Mouse (Mus musculus): ENCODE results near the gene Sae1.

Gene Sae1

GRCm38 (mm10) chr7:16387160-16388041, at the start of gene Sae1:
Gene Sae1, minus strand, starts transcription at chr7:16387806.
- DNase-seq, result peak; percentile 97

- DNase-seq, result no peak
Observed at GRCm38 (mm10) chr7:16435088-16435487, 47.5 kb upstream of the Sae1 start.

- no peak for DNase-seq
Observed at GRCm38 (mm10) chr7:16433352-16433971, 45.9 kb upstream of the Sae1 start.

- DNase-seq, result peak; percentile 94
Observed at GRCm38 (mm10) chr7:16426129-16426729, 38.6 kb upstream of the Sae1 start.

- DNase-seq, result no peak
Observed at GRCm38 (mm10) chr7:16425721-16426120, 38.1 kb upstream of the Sae1 start.

DNA sequence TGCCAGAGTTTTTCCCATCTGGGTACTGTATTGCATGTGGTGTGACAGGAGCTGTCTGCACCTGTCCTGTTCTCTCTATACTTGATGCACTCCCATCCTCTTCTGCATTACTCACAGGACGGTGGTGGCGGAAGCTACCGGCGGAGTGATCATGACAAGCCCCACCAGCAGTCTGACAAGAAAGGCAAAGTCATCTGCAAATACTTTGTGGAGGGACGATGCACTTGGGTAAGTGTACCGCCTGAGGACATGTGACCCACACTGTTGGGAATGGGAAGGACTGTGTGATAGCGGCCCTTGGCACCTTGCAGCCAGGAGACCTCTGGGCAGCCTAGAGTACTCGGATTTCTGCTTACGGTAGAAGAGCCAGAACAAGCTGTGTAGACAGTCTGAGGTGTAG, 36.1 kb upstream of the Sae1 start:
- no peak for DNase-seq

DNA sequence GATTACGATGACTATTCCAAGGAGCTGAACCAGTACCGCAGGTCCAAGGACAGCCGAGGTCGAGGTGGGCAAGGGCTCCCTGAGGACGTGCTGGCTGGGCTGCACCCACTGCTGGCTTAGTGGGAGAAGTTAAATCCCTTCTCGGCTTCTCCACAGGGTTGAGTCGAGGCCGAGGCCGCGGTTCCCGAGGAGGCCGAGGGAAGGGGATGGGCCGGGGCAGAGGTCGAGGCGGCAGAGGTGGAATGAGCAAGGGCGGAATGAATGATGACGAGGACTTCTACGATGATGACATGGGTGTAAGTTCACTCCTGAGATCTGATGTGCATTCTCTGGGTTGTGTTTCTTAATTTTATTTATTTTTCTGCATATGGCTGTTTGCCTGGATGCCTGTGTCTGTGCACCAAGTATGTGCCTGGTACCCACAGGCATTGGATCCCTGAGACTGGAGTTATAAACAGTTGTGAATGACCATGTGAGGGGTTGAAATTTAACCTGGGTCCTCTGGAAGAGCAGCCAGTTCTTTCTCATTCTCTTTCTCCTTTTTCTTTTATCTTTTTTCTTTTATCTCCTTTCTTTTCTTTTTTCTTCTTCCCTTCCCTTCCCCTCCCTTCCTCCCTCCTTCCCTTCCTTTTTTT, 34.7 kb upstream of the Sae1 start:
- DNase-seq, result no peak

- no peak for DNase-seq
Observed at GRCm38 (mm10) chr7:16420493-16421118, 33.0 kb upstream of the Sae1 start.

- DNase-seq, result no peak
Observed at GRCm38 (mm10) chr7:16418713-16419112, 31.1 kb upstream of the Sae1 start.

DNA sequence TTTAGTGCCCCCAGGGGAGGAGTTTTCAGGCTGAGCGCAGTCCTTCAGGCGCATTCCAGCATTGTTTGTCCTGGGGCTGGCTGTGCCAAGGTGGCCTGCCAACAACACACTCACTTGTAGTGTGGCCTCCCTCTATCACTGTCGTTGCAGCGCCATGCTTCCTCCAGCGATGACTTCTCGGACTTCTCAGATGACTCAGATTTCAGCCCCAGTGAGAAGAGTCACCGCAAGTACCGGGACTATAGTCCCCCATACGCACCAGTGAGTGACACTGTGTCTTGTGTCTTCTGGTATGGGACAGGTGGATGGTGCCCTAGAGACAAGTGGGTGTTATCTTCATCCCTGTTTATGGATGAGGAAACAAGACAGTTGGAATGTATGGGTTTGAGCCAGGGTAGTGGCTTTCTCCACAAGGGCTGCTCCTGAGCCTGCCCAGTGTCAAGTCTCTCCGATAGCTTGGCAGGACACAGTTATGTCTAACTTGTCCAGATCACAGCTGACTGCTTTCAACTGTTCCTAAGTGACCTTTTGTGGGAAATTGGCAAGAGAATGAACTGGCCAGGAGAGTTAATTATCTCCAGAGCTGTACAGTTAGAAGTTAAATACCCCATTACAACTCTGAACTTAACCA, 29.6 kb upstream of the Sae1 start:
- peak; percentile 55 for DNase-seq

DNA sequence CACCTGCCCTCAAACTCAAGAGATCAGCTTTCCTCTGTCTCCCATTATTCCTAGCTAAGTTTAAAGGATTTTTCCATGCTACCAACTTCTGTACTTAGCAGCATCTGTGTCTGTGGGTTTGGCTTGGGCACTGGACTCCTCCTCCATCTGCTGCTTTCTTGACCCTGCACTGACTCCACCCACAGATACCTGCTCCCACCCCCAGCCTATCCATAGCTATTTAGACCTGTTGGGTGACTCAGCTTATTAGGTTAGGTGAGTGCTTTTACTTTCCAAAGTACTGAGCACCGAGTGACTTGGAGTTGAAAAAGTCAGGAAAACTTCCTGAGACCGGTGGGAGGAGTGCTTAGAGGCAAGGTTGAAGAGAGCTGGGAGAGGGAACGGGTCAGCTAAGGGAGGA, 27.8 kb upstream of the Sae1 start:
- DNase-seq, result peak; percentile 39

- no peak for DNase-seq
Observed at GRCm38 (mm10) chr7:16412930-16413329, 25.3 kb upstream of the Sae1 start.

DNA sequence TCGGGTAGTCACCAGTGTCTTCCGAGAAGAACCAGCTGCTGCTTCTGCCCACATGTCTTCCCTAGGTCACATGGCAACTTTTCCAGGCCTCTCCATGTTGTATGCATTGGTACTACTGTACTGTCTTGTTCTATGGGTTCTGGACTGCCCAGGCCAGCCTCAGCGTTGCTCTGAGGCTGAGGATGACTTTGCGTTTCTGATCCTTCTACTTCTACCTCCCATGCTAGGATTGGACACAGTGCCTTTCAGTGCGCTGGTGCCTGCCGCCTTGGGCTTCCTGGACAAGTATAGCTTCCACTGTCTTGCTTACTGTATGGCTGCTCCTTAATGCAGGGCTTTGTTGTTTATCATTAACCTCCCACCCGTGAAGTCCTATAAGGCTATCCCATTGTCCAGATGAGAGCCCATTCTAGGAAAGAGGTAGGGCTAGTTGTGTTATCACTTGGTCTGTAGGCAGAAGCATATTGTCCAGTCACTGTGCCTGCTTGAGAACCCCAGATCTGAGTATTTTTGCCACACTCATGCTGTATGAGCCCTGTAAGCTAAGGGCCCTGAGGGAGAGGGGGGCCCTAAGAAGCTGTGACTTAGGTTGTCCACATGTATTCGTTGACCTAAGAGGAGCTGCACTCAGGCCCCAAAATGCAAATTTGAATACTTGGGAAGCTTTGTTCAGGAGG, 24.8 kb upstream of the Sae1 start:
- DNase-seq, result no peak

DNA sequence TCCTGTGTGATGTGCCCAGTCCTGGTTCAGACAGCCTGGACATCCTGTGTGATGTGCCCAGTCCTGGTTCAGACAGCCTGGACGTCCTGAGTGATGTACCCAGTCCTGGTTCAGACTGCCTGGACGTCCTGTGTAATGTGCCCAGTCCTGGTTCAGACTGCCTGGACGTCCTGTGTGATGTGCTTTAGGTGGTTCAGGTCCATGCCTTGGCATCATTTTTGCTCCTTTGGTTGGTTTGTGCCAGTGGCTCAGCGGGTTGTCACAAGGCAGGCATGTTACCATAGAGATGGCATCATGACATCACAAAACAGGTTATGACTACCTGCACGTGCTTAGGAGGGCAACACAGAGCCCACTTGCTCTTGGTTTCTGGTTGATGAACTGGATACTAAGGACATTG, 23.5 kb upstream of the Sae1 start:
- no peak for DNase-seq

- no peak for DNase-seq
Observed at GRCm38 (mm10) chr7:16406978-16407377, 19.4 kb upstream of the Sae1 start.

GRCm38 (mm10) chr7:16405516-16406351, 18.1 kb upstream of the Sae1 start:
- DNase-seq, result peak; percentile 77

DNA sequence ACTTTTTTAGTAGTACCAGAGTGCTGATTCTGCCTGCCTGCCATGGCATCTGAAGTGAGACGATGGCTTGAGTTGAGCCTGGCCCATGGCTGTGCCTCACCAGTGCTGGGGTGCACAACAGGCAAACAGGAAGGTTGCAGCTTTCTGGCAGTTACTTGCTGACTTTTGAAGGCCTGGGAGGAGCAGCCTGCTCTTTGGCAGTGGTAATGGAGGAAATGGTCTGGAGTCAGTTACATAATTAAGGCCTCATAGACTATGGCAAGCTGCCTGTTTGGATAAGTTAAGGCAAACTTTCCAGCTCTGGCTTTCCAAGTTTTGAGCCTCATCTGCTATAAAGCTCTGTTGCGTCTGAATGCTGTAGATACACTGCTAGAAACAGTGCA, 17.5 kb upstream of the Sae1 start:
- DNase-seq, result peak; percentile 63

DNA sequence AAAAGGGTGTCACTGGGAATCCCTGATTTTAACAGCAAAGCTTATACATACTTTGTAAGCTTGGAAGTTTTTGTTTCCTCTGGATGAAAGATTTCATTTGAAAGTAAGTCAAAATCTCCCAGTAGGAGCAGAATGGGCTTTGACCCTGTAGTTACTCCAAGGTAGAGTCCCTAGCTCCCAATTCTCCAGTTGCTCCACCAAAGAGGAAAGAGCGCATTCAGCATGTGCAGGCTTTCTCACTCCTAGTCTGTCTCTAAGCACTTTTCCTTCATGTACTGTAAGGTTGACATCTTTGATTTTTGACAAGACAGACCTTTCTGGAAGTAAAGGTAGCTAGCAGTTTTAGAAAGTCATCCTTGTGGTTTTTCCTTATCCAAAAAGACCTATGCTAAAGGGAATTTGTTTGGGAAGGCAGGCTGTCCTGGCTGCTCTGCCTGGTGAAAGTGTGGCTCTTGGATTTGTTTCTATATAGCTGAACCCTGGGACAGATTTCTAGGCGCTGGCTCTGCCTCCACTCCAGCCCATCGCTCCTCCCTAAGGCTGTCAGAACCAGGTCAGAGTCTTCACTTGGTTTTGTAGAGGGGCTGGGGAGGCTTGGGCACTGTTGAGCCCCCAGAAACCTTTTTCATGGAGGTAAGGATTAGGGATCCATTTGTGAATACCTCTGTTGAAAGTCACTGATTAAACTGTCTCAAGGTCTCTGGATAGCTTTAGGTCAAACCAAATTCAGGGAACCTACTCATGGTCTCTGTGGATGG, 16.9 kb upstream of the Sae1 start:
- no peak for DNase-seq

- peak; percentile 27 for DNase-seq
Observed at GRCm38 (mm10) chr7:16402968-16403948, 15.7 kb upstream of the Sae1 start.
